Mouse (Mus musculus) ES-E14 (cell line): ENCODE data around the gene Igfbp6.

Experiments
- CHD2 ChIP-seq: IDR thresholded peaks from 2 replicates; pipeline ENCODE4 v1.6.1; 2014; ENCODE audit warnings: mild to moderate bottlenecking, low read depth, low read length, inconsistent platforms
- MAFK ChIP-seq: IDR thresholded peaks from 2 replicates; pipeline ENCODE4 v1.6.1; 2014; ENCODE audit warnings: mild to moderate bottlenecking, low read depth, low read length, inconsistent platforms; ENCODE audit not compliant: insufficient read depth
- ZC3H11A ChIP-seq: IDR thresholded peaks from 2 replicates; pipeline ENCODE4 v1.6.1; 2012; ENCODE audit warnings: low read depth, mild to moderate bottlenecking, inconsistent platforms, low read length, borderline replicate concordance
- ZNF384 ChIP-seq: IDR thresholded peaks from 2 replicates; pipeline ENCODE4 v1.6.1; 2012; ENCODE audit warnings: low read depth, low read length, inconsistent platforms

- TF ChIP-seq MAFK, result no peak
- TF ChIP-seq ZC3H11A, result no peak
- no peak for TF ChIP-seq CHD2
- TF ChIP-seq ZNF384, result no peak
These were observed 29.4 kb downstream of the Igfbp6 start for GRCm38 (mm10) chr15:102173581-102173980.
